Mouse (Mus musculus) thymus, adult 2 months (tissue): ENCODE data around the gene Csrp2. TPM values are rescaled to one million over a fixed set of nuclear protein-coding genes. Genes with fewer than 3 reads are reported as not detected.

Experiments
- DNase-seq: peaks from one replicate; pipeline ENCODE4 v3.0.0; 2021
- H3K27ac ChIP-seq: fragments of 200-500 bp; 2 replicates; pipeline ENCODE4 v1.5.1; 2012; ENCODE audit warnings: low read length, control low read depth; ENCODE audit not compliant: control insufficient read depth, insufficient read depth
- H3K27me3 ChIP-seq: fragments of 200-500 bp; 2 replicates; pipeline ENCODE4 v1.6.1; 2012; ENCODE audit warnings: mild to moderate bottlenecking, low read length, moderate library complexity, mixed read lengths; ENCODE audit not compliant: control insufficient read depth, insufficient read depth
- H3K36me3 ChIP-seq: fragments of 200-500 bp; 2 replicates; pipeline ENCODE4 v1.6.1; 2012; ENCODE audit warnings: mild to moderate bottlenecking, low read length, moderate library complexity; ENCODE audit not compliant: control insufficient read depth, insufficient read depth
- H3K4me1 ChIP-seq: fragments of 200-500 bp; replicated peaks from 2 replicates; pipeline ENCODE4 v1.6.1; 2012; ENCODE audit warnings: low read length; ENCODE audit not compliant: control insufficient read depth, insufficient read depth
- H3K4me3 ChIP-seq: fragments of 200-500 bp; 2 replicates; pipeline ENCODE4 v1.5.1; 2012; ENCODE audit warnings: mild to moderate bottlenecking, low read length, control low read depth, moderate library complexity; ENCODE audit not compliant: control insufficient read depth, insufficient read depth
- CTCF ChIP-seq: fragments of 200-500 bp; IDR thresholded peaks from 2 replicates; pipeline ENCODE4 v1.5.1; 2012; ENCODE audit warnings: mild to moderate bottlenecking, control low read depth, low read length, moderate library complexity, borderline replicate concordance; ENCODE audit not compliant: control insufficient read depth, poor library complexity, insufficient read depth; ENCODE audit errors: extremely low read depth
- POLR2A ChIP-seq: fragments of 200-500 bp; IDR thresholded peaks from 2 replicates; pipeline ENCODE4 v1.6.1; 2012; ENCODE audit warnings: mild to moderate bottlenecking, low read length, control low read depth, moderate library complexity; ENCODE audit not compliant: control insufficient read depth, poor library complexity, insufficient read depth; ENCODE audit errors: extremely low read depth
- WGBS: fragments of 180-500 bp; shearing (Covaris S2); methylation state at CpG from one replicate; pipeline ENCODE4 v1.1.7; 2018; 5-methylcytosine and 5-hydroxymethylcytosine counted together
- polyA plus RNA-seq: library from polyadenylated mRNA; depleted of rRNA; stranded (reverse); fragments of >200 nt; gene quantifications from 2 replicates; pipeline ENCODE4 v1.2.3, GENCODE M21; 2012; rRNA removed

Gene Csrp2
- polyA plus RNA-seq, 1 experiment: 16.3 TPM

- 21% methylated on average over 1 of the region's 1 CpGs for WGBS
- Histone ChIP-seq H3K4me1 (no peaks in the 10 kb centered on the region), H3K36me3 (peaks cover 11% of the 10 kb centered on the region; the same call in 1 of the 2 replicates), H3K27me3 (no peaks in the 10 kb centered on the region), H3K4me3 (no peak overlapping the region), H3K27ac (no peak overlapping the region)
- DNase-seq: peak; percentile 25
- TF ChIP-seq CTCF: no peak
- TF ChIP-seq POLR2A: no peak
These were observed 56.5 kb downstream of the Csrp2 start for GRCm38 (mm10) chr10:110976046-110976445.

- H3K27me3 ChIP-seq: no peaks in the 10 kb centered on the region
- H3K4me3 ChIP-seq: no peak overlapping the region
- DNase-seq: no peak
- no peak overlapping the region for H3K27ac ChIP-seq
- TF ChIP-seq POLR2A: no peak
- TF ChIP-seq CTCF: no peak
- no peaks in the 10 kb centered on the region for H3K4me1 ChIP-seq
- 87% methylated on average over 2 of the region's 2 CpGs for WGBS
- H3K36me3 ChIP-seq: peaks cover 6% of the 10 kb centered on the region; the same call in 1 of the 2 replicates
These were observed 57.8 kb downstream of the Csrp2 start for GRCm38 (mm10) chr10:110977379-110977778.

DNA sequence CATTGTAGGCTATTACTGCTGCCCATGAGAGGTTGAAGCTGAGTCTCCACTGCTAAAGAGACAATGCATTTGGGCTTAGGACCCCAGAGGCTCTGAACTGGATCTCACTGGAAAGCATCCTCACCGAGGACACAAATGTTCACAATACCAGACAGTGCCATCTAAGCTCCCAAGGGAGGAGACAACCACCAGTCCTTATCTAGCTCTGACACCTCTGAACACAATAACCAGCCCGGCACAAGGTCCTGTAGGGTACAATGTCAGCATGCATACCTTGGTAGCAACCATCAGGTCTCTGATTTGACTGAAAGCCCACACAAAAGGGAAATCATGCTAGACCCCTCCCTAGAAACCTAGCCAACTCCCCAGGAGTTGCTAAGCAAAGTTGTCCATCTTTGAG, 59.8 kb downstream of the Csrp2 start:
- Histone ChIP-seq H3K27ac (no peak overlapping the region), H3K36me3 (peaks cover 6% of the 10 kb centered on the region; the same call in 1 of the 2 replicates), H3K4me3 (no peak overlapping the region), H3K27me3 (no peaks in the 10 kb centered on the region), H3K4me1 (no peaks in the 10 kb centered on the region)
- 92% methylated on average over 2 of the region's 2 CpGs for WGBS
- DNase-seq: no peak
- no peak for TF ChIP-seq CTCF
- no peak for TF ChIP-seq POLR2A

DNA sequence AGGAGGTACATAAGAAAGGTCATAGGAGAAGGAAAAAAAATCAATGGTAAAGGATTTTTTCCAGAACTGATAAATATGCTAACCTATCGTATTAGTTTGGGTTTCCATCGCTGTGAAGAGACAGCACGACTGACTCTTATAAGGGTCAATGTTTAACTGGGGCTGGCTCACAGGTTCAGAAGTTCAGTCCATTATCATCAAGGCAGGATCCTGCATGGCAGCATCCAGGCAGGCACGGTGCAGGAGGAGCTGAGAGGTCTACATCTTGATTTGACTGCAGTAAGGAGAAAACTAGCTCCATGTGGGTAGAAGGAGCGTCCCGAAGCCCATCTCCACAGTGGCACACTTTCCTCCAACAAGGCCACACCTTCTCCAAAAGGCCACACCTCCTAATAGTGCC, 60.9 kb downstream of the Csrp2 start:
- Histone ChIP-seq H3K27me3 (no peaks in the 10 kb centered on the region), H3K36me3 (peaks cover 6% of the 10 kb centered on the region; the same call in 1 of the 2 replicates), H3K4me1 (no peaks in the 10 kb centered on the region), H3K27ac (no peak overlapping the region), H3K4me3 (no peak overlapping the region)
- 97% methylated on average over 6 of the region's 6 CpGs for WGBS
- DNase-seq: no peak
- TF ChIP-seq CTCF (no peak), POLR2A (no peak)

DNA sequence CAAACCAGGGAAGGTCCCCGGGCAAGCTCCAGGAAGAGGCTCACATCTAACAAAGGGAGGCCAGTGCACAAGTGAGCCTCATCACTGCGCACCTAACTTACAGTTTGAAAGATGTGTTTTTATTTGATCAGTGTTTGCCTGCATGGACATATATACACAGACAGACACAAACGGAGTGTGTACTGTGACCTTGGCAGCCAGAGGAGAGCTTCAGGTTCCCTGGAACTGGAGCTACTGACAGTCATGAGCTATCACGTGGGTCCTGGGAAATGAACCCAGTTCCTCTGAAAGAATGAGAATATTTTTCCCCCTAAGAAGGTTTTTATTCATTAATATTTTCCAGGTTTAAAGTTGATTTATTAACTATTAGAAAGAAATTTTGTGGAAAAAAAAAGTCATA, 63.2 kb downstream of the Csrp2 start:
- Histone ChIP-seq H3K4me3 (no peak overlapping the region), H3K36me3 (peaks cover 6% of the 10 kb centered on the region; the same call in 1 of the 2 replicates), H3K27ac (no peak overlapping the region), H3K4me1 (0 out of 2 replicates have a peak, but pooled peaks cover 2% of the 10 kb centered on the region), H3K27me3 (no peaks in the 10 kb centered on the region)
- no peak for DNase-seq
- no peak for TF ChIP-seq CTCF
- WGBS: 96% methylated on average over 4 of the region's 4 CpGs

DNA sequence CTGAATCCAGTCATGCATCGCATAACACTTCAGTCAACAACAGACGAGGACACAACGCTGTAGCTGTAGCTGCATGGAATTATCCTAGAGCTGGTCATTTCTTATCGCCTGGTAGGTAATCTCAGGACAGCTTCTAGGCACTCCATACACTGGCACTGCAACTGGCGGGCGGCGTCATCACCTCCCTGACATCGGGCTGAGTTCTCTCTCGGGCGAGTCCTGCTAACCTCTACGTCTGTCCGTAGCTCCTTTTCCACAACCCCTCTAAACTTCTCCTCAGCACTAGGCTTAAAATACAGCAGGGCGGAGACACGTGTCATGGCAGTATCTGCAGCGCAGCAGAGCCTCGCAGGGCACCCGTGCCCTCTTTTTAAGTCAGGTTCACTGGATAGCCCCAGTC, 67.1 kb downstream of the Csrp2 start:
- Histone ChIP-seq H3K27me3 (no peaks in the 10 kb centered on the region), H3K27ac (no peak overlapping the region), H3K36me3 (no peaks in the 10 kb centered on the region), H3K4me3 (no peak overlapping the region), H3K4me1 (0 out of 2 replicates have a peak, but pooled peaks cover 2% of the 10 kb centered on the region)
- TF ChIP-seq POLR2A: no peak
- no peak for TF ChIP-seq CTCF
- DNase-seq: no peak
- WGBS: 95% methylated on average over 17 of the region's 17 CpGs

Other genes starting within 250 kb of the Csrp2 start
- 3.9 and 9.8 TPM in 2 replicates for gene E2f7, start 174.3 kb upstream of the Csrp2 start, polyA plus RNA-seq
- gene Zdhhc17, start 90.4 kb downstream of the Csrp2 start, polyA plus RNA-seq: 29.8 and 33.1 TPM in 2 replicates
- gene Osbpl8, start 245.0 kb downstream of the Csrp2 start, polyA plus RNA-seq: 22.0 and 26.8 TPM in 2 replicates